Mouse (Mus musculus): ENCODE results near the gene Nbea. TPM values are rescaled to one million over a fixed set of nuclear protein-coding genes. Genes with fewer than 3 reads are reported as not detected.
A peak's percentile ranks its signal among the peaks of the same experiment; 100 is the strongest.

Gene Nbea
- polyA plus RNA-seq, 1 experiment from 2014 or later = 24.0 TPM

GRCm38 (mm10) chr3:55788214-55788586, 395.3 kb downstream of the Nbea start:
- Histone ChIP-seq H3K9me3 (no peaks in the 10 kb centered on the region), H3K4me2 (peak overlapping the region; percentile 76), H3K4me3 (peak overlapping the region; percentile 53), H3K36me3 (no peaks in the 10 kb centered on the region), H3K27me3 (peaks cover 25% of the 10 kb centered on the region), H3K4me1 (peaks cover 19% of the 10 kb centered on the region), H3K9ac (peak overlapping the region; percentile 91), H3K27ac (peak overlapping the region; percentile 97)
- WGBS = 6% methylated on average over 4 of the region's 4 CpGs
- no peak for ATAC-seq (ENCODE audit: insufficient number of reproducible peaks, insufficient read depth, low FRiP score, low TSS enrichment, low read depth)

- peak overlapping the region; percentile 76 for H3K4me2 ChIP-seq
- H3K27ac ChIP-seq = peak overlapping the region; percentile 97
- ATAC-seq (ENCODE audit: insufficient number of reproducible peaks, insufficient read depth, low FRiP score, low TSS enrichment, low read depth) = no peak
- H3K36me3 ChIP-seq = no peaks in the 10 kb centered on the region
- under 1% methylated on average over 54 of the region's 54 CpGs for WGBS
- H3K27me3 ChIP-seq = peaks cover 26% of the 10 kb centered on the region
- H3K9ac ChIP-seq = peak overlapping the region; percentile 91
- H3K4me1 ChIP-seq = peaks cover 21% of the 10 kb centered on the region
- H3K4me3 ChIP-seq = peak overlapping the region; percentile 53
- H3K9me3 ChIP-seq = no peaks in the 10 kb centered on the region
Observed at GRCm38 (mm10) chr3:55787487-55788213, 395.9 kb downstream of the Nbea start.

- Histone ChIP-seq H3K27ac (peak overlapping the region; percentile 97), H3K4me3 (peak overlapping the region; percentile 53), H3K4me2 (peak overlapping the region; percentile 76), H3K9ac (peak overlapping the region; percentile 91), H3K27me3 (peaks cover 27% of the 10 kb centered on the region), H3K36me3 (no peaks in the 10 kb centered on the region), H3K9me3 (no peaks in the 10 kb centered on the region), H3K4me1 (peaks cover 21% of the 10 kb centered on the region)
- WGBS = 9% methylated on average over 17 of the region's 17 CpGs
- ATAC-seq (ENCODE audit: insufficient number of reproducible peaks, insufficient read depth, low FRiP score, low TSS enrichment, low read depth) = no peak
Observed at GRCm38 (mm10) chr3:55786835-55787486, 396.5 kb downstream of the Nbea start.

- Histone ChIP-seq H3K36me3 (no peaks in the 10 kb centered on the region), H3K9ac (peak overlapping the region; percentile 91), H3K4me3 (peak overlapping the region; percentile 53), H3K4me2 (peak overlapping the region; percentile 76), H3K27ac (peak overlapping the region; percentile 97), H3K27me3 (peaks cover 34% of the 10 kb centered on the region), H3K4me1 (peaks cover 21% of the 10 kb centered on the region), H3K9me3 (no peaks in the 10 kb centered on the region)
- no peak for ATAC-seq (ENCODE audit: insufficient number of reproducible peaks, insufficient read depth, low FRiP score, low TSS enrichment, low read depth)
- WGBS = 14% methylated on average over 3 of the region's 3 CpGs
Observed at GRCm38 (mm10) chr3:55785981-55786725, 397.3 kb downstream of the Nbea start.

GRCm38 (mm10) chr3:55785266-55785980, 398.1 kb downstream of the Nbea start:
- ATAC-seq (ENCODE audit: insufficient number of reproducible peaks, insufficient read depth, low FRiP score, low TSS enrichment, low read depth) = no peak
- Histone ChIP-seq H3K4me3 (peak overlapping the region; percentile 53), H3K27ac (peak overlapping the region; percentile 97), H3K4me1 (peaks cover 28% of the 10 kb centered on the region), H3K4me2 (peak overlapping the region; percentile 76), H3K36me3 (no peaks in the 10 kb centered on the region), H3K27me3 (peaks cover 39% of the 10 kb centered on the region), H3K9me3 (no peaks in the 10 kb centered on the region), H3K9ac (peak overlapping the region; percentile 91)
- 31% methylated on average over 4 of the region's 4 CpGs for WGBS

GRCm38 (mm10) chr3:55784101-55784500, 399.4 kb downstream of the Nbea start:
- H3K9me3 ChIP-seq = no peaks in the 10 kb centered on the region
- ATAC-seq (ENCODE audit: insufficient number of reproducible peaks, insufficient read depth, low FRiP score, low TSS enrichment, low read depth) = no peak
- peak overlapping the region; percentile 96 for H3K9ac ChIP-seq
- H3K4me3 ChIP-seq = peak overlapping the region; percentile 65
- peaks cover 29% of the 10 kb centered on the region for H3K4me1 ChIP-seq
- peak overlapping the region; percentile 75 for H3K4me2 ChIP-seq
- WGBS = 7% methylated on average over 7 of the region's 7 CpGs
- peak overlapping the region; percentile 97 for H3K27ac ChIP-seq
- H3K27me3 ChIP-seq = peaks cover 48% of the 10 kb centered on the region
- H3K36me3 ChIP-seq = no peaks in the 10 kb centered on the region

GRCm38 (mm10) chr3:55783171-55784081, 400.1 kb downstream of the Nbea start:
- H3K27me3 ChIP-seq = peaks cover 46% of the 10 kb centered on the region
- WGBS = 2% methylated on average over 45 of the region's 45 CpGs
- no peak for ATAC-seq (ENCODE audit: insufficient number of reproducible peaks, insufficient read depth, low FRiP score, low TSS enrichment, low read depth)
- peak overlapping the region; percentile 65 for H3K4me3 ChIP-seq
- peaks cover 25% of the 10 kb centered on the region for H3K4me1 ChIP-seq
- peak overlapping the region; percentile 75 for H3K4me2 ChIP-seq
- H3K9me3 ChIP-seq = no peaks in the 10 kb centered on the region
- no peaks in the 10 kb centered on the region for H3K36me3 ChIP-seq
- H3K27ac ChIP-seq = peak overlapping the region; percentile 97
- H3K9ac ChIP-seq = peak overlapping the region; percentile 96

GRCm38 (mm10) chr3:55782771-55783170, 400.7 kb downstream of the Nbea start:
- ATAC-seq (ENCODE audit: insufficient number of reproducible peaks, insufficient read depth, low FRiP score, low TSS enrichment, low read depth) = no peak
- under 1% methylated on average over 22 of the region's 22 CpGs for WGBS

GRCm38 (mm10) chr3:55782056-55782687, 401.3 kb downstream of the Nbea start, which contains the start of gene Mab21l1:
Gene Mab21l1, plus strand, starts transcription at chr3:55782510.
- Histone ChIP-seq H3K36me3 (no peaks in the 10 kb centered on the region), H3K9me3 (no peaks in the 10 kb centered on the region), H3K27me3 (peaks cover 49% of the 10 kb centered on the region), H3K4me1 (peaks cover 25% of the 10 kb centered on the region), H3K9ac (peak within 1 kb of the TSS; percentile 96), H3K27ac (peak within 1 kb of the TSS; percentile 97), H3K4me2 (peak within 1 kb of the TSS; percentile 75), H3K4me3 (peak within 1 kb of the TSS; percentile 65)
- peak; percentile 68; the same call in 1 of the 2 replicates for ATAC-seq (ENCODE audit: insufficient number of reproducible peaks, insufficient read depth, low FRiP score, low TSS enrichment, low read depth)
- WGBS = 2% methylated on average over 16 of the region's 16 CpGs

More at GRCm38 (mm10) chr3:55782771-55783170, 400.7 kb downstream of the Nbea start:
- peaks cover 25% of the 10 kb centered on the region for H3K4me1 ChIP-seq
- no peaks in the 10 kb centered on the region for H3K9me3 ChIP-seq
- H3K4me3 ChIP-seq = peak overlapping the region; percentile 65
- H3K27ac ChIP-seq = peak overlapping the region; percentile 97
- peak overlapping the region; percentile 96 for H3K9ac ChIP-seq
- H3K36me3 ChIP-seq = no peaks in the 10 kb centered on the region
- peaks cover 49% of the 10 kb centered on the region for H3K27me3 ChIP-seq
- H3K4me2 ChIP-seq = peak overlapping the region; percentile 75
